ENCODE assay signal across 14 mouse cellular contexts in genomic region chr7:135617776-135618175, GRCm38 (mm10).
DNase-seq lines count a peak whose midpoint lies in the region; ATAC-seq and TF ChIP-seq lines count a peak whose summit lies in the region.
"Had no signal": no experiment of that assay in that cellular context is flagged by ENCODE, and none has a peak within 500 bp of the region (broad histone marks: within the 10 kb centered on the region; RNA-seq: fewer than 3 reads in every experiment).

No protein-coding gene starts in this region.

- no peak for TF ChIP-seq POLR2A in cerebellum, adult 2 months (IDR thresholded peaks at IDR 0.05; ENCODE audit: borderline replicate concordance, insufficient read depth, low read length)

- no peaks in the 10 kb centered on the region for H3K36me3 ChIP-seq in neural tube, embryonic 11.5 days (ENCODE audit: control insufficient read depth, insufficient read depth, low read length)
- no peaks in the 10 kb centered on the region for H3K36me3 ChIP-seq in hindbrain, embryonic 15.5 days
- no peaks in the 10 kb centered on the region for H3K36me3 ChIP-seq in neural tube, embryonic 12.5 days
- H3K36me3 ChIP-seq: heart, embryonic 13.5 days had no signal

- no peak overlapping the region for H3K4me2 ChIP-seq in neural tube, embryonic 11.5 days (ENCODE audit: low read depth)
- H3K4me2 ChIP-seq in hindbrain, embryonic 15.5 days: peak overlapping the region; percentile 25
- H3K4me2 ChIP-seq in neural tube, embryonic 12.5 days (replicated peaks): no peak overlapping the region
- H3K4me2 ChIP-seq: heart, embryonic 13.5 days had no signal

- no peak overlapping the region for H3K4me3 ChIP-seq in neural tube, embryonic 11.5 days (ENCODE audit: low read depth, low read length)
- H3K4me3 ChIP-seq in hindbrain, embryonic 15.5 days: no peak overlapping the region
- H3K4me3 ChIP-seq in neural tube, embryonic 12.5 days: no peak overlapping the region
- no peak overlapping the region for H3K4me3 ChIP-seq in cerebellum, adult 2 months (replicated peaks; ENCODE audit: insufficient read depth, low read depth, low read length)
- H3K4me3 ChIP-seq: heart, embryonic 13.5 days had no signal

- H3K9me3 ChIP-seq in neural tube, embryonic 11.5 days (ENCODE audit: control insufficient read depth, low read length): no peaks in the 10 kb centered on the region
- H3K9me3 ChIP-seq in hindbrain, embryonic 15.5 days: no peaks in the 10 kb centered on the region
- H3K9me3 ChIP-seq in neural tube, embryonic 12.5 days: no peaks in the 10 kb centered on the region
- H3K9me3 ChIP-seq: heart, embryonic 13.5 days had no signal

- 60% methylated on average over 11 of the region's 11 CpGs for WGBS in neural tube, embryonic 11.5 days
- WGBS in hindbrain, embryonic 15.5 days: 25% methylated on average over 11 of the region's 11 CpGs
- 52% methylated on average over 11 of the region's 11 CpGs for WGBS in neural tube, embryonic 12.5 days
- 71% methylated on average over 11 of the region's 11 CpGs for WGBS in cerebellum, adult 2 months

- DNase-seq in neural tube, embryonic 11.5 days (ENCODE audit: low spot score): peak; percentile 33
- DNase-seq in neural tube, embryonic 10.5 days (ENCODE audit: extremely low spot score, low spot score): no peak
- no peak for DNase-seq in spleen, postnatal 10 days (ENCODE audit: low spot score in 2 of 2)
- DNase-seq in urinary bladder, postnatal 25 days (ENCODE audit: low spot score): no peak
- DNase-seq in cerebellum, adult 2 months: no peak
- DNase-seq: cerebellum, postnatal 25 days; gastrocnemius, postnatal 10 days; lung, postnatal 14 days; spleen, adult 18-20 months; thymus, adult 18-20 months had no signal

- no peak overlapping the region for H3K27ac ChIP-seq in neural tube, embryonic 11.5 days (ENCODE audit: low read depth, low read length)
- H3K27ac ChIP-seq in hindbrain, embryonic 15.5 days (replicated peaks): peak overlapping the region; percentile 79
- no peak overlapping the region for H3K27ac ChIP-seq in neural tube, embryonic 12.5 days
- no peak overlapping the region for H3K27ac ChIP-seq in cerebellum, adult 2 months (ENCODE audit: insufficient read depth, low read length)
- H3K27ac ChIP-seq: heart, embryonic 13.5 days had no signal

- H3K9ac ChIP-seq in neural tube, embryonic 11.5 days (ENCODE audit: low read length): no peak overlapping the region
- H3K9ac ChIP-seq in hindbrain, embryonic 15.5 days: 0 out of 2 replicates have a peak overlapping the region, but pooled peaks have one; percentile 9
- H3K9ac ChIP-seq in neural tube, embryonic 12.5 days: no peak overlapping the region
- H3K9ac ChIP-seq: heart, embryonic 13.5 days had no signal

- H3K4me1 ChIP-seq in neural tube, embryonic 11.5 days (ENCODE audit: control insufficient read depth, insufficient read depth, low read length): no peaks in the 10 kb centered on the region
- H3K4me1 ChIP-seq in hindbrain, embryonic 15.5 days (replicated peaks): peaks cover 47% of the 10 kb centered on the region
- H3K4me1 ChIP-seq in neural tube, embryonic 12.5 days: peaks cover 13% of the 10 kb centered on the region; the same call in 1 of the 2 replicates
- H3K4me1 ChIP-seq in cerebellum, adult 2 months (ENCODE audit: control insufficient read depth, insufficient read depth, low read length): peaks cover 11% of the 10 kb centered on the region; the same call in 1 of the 2 replicates

- TF ChIP-seq CTCF in cerebellum, adult 2 months (IDR thresholded peaks at IDR 0.05; ENCODE audit: borderline replicate concordance, insufficient read depth, low read depth, low read length): no peak

- no peak for ATAC-seq in neural tube, embryonic 11.5 days (ENCODE audit: insufficient read depth, low FRiP score, low TSS enrichment)
- ATAC-seq in hindbrain, embryonic 15.5 days (ENCODE audit: low FRiP score, low read depth): peak; percentile 49
- 0 out of 2 replicates have a peak, but pooled peaks have one; percentile 37 for ATAC-seq in neural tube, embryonic 12.5 days (ENCODE audit: low FRiP score, low read depth)
- ATAC-seq: CD4-positive, CD25-positive, alpha-beta regulatory T cell, adult 4 months had no signal

- H3K27me3 ChIP-seq in neural tube, embryonic 11.5 days (ENCODE audit: control insufficient read depth, insufficient read depth, low read length): no peaks in the 10 kb centered on the region
- H3K27me3 ChIP-seq in hindbrain, embryonic 15.5 days: no peaks in the 10 kb centered on the region
- H3K27me3 ChIP-seq in neural tube, embryonic 12.5 days (replicated peaks): no peaks in the 10 kb centered on the region
- H3K27me3 ChIP-seq in cerebellum, adult 2 months (ENCODE audit: control insufficient read depth, insufficient read depth, low read length): no peaks in the 10 kb centered on the region
